Mouse (Mus musculus) gonadal fat pad, adult 2 months (tissue): ENCODE data around the gene Ggct. TPM values are rescaled to one million over a fixed set of nuclear protein-coding genes. Genes with fewer than 3 reads are reported as not detected.
A peak's percentile ranks its signal among the peaks of the same experiment; 100 is the strongest.

Experiments
- DNase-seq: peaks from one replicate; pipeline ENCODE4 v3.0.0-alpha.2; 2012; ENCODE audit warnings: low read depth
- polyA plus RNA-seq: library from polyadenylated mRNA; depleted of rRNA; stranded (reverse); fragments of >200 nt; gene quantifications from 2 replicates; pipeline ENCODE4 v1.2.3, GENCODE M21; 2012; rRNA removed

The Ggct gene
- 8.2 and 10.3 TPM in 2 replicates for polyA plus RNA-seq

DNA sequence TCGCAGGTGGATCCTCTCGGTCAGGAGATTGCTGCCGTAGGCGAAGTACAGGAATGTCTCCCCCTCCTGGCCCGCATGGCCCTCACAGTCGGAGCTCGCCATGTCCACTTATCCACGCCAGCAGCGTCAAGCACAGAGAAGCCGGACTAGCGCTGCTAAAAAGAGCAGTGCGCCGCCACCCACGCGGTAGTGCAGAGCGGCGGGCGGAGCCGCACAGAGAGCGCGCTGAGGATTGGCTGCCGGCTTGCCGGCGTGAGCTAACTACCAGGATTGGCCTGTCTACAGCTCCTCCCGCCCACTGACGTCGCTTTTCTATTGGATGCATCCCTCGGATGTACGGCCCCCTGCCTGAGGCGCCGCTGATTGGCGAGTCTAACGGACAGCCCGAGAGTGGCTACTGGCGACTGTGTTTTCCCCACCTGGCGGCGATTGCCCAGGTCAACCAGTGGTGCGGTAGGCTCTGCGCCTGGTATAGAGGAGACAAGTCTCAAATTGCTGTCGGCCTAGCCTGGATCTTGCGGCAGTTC is at the start of gene Ggct:
Ggct (minus strand) TSS at position 217 of the 527 bp plus-strand sequence.
- peak; percentile 83 for DNase-seq

DNA sequence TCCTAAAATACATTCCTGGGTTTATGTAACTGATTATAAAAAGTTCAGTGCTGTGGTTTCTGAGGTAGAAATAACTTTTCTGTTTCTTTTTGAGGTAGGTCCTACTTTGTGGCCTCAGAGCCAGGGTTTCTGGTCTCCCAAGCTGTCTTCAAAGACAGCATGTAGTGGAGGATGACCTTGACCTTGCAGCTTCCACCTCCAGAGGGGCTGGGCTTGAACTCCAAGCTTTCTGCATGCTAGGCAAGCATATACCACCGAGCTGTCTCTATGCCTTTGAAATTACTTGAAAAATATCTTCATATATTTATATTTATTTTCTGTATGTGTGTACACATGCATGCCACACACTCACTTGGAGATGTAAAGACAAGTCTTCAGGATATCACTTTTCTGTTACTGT is 47.3 kb upstream of the Ggct start:
- no peak for DNase-seq

DNA sequence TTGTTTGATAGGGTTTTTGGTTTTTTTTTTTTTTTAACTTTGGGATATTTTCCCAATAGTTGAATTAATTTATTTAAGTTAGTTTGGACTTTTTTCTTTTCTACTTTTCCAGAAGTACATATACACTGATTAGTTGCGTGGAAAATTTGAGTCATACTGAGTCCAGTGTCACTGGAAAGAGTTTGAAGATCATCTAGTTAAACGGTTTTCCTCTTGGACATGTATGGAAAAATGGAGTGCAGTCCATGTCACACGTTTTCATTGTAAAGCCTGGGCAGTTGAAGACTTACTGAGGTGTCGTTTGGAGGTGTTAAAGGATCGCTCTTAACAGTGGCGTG is 46.7 kb upstream of the Ggct start:
- DNase-seq: no peak

DNA sequence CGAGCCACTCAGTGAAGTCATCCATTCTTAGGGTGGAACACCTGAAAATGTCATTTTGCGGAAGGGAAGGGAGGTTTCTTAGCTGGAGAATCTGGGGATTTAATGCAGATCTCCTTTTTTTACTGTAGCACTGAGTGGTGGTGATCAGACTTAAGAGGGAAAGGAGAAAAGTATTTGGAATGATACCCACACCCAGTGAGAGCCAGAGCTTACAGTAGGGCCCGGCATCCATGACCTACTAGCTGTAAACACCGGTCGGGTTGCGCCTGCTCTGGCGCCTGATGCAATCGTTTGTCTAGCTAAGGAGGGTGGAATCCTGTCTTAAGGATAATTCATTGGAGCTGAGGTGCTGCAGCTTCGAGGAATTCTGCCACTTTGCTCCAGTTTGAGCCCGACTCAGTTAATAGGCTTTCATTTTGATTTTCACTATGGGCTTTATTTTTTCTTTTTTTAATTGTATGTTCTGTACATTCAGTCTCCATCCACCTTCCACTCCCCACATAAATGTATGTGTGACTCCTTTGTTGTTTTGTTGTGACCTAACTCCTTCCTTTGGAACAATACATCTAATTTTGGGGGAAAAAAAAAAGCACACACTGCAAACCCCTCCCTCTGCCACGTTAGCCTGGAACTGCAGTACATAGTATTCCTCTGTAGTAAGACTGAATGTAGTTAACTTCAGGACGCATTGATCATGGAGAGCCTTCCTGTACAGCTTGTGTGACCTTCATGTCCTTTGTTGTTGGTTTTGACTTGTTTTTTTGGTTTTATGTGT is 46.1 kb upstream of the Ggct start:
- no peak for DNase-seq

DNA sequence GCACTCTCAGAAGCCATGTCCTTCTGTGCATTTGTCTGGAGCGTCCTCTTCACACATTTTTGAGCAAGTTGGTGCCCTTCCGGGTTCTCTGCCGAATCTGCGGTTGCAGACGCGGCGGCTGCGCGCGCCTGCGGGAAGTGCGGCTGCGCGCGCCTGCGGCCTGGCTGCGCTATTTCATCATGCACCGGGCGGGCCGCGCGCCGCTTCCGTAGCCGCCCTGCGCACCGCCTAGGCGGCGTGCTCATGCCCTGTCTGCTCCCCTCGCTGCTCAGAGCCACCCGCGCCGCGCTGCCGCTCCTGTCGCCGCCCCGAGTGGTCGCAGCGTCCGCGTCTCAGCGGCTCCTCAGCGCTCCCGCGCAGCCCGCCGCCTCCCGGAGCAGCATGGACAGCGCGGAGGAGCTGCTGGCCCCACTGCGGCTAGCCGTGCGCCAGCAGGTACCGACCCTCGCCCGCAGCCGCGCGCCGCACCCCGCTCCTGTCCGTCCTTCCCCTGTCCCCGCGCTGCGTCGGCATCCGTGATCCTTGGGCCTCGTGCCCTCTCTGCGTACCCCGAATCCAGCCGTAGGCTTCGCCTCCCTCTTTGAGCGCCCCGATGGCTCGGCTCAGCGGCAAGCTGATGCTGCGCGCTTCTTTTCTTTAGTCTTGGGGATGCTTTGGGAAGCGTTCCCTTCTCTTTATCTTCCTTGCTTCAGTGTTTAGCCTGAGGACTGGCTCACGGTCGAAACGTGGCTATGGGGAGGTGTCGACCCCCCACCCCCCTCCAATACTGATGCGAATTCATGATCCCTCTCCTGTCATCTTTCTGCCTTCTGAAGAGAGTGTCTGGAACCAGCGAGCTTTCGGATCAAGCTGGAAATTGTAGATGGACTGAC is 45.3 kb upstream of the Ggct start, which contains the start of gene Gars:
Gars (plus strand) TSS at position 209 of the 872 bp plus-strand sequence.
- DNase-seq: no peak

DNA sequence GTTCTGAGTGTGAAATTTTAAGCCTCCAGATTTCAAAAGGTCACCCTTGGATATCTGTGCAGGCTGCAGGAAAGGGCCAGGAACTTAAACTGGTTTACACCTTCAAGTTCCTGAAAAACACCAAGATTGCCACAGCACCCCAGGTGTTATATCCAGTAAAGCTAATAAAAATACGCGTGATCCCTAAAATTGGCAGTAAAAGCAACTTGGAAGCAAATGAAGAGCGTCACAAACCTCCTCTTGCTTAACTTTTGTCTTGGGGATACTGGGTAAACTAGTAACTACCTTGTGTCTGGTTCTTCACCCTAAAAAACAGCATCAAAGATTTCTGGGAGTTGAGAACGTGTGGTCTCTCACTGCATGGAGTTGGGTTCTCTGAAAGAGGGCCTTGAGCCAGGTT is 44.0 kb upstream of the Ggct start:
- DNase-seq: peak; percentile 56

DNA sequence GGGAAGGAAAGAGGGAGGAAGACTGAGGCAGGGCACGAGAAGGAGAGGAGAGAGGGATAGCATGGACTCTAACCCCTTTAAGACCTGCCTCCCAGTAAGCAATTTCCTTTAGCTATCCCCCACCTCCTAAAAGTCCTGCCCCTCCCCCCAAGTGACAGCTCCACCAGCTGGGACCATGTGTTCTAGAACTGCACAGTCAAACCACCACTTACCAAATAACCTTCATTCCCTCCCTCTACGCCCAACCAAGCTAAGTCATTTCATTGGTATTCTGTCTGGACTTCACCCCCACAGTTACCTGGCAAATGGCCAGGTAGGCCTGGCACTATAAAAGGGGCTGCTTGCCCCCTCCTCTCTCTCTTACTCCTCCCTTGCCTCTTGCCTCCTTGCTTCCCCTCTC is 34.9 kb upstream of the Ggct start:
- no peak for DNase-seq

DNA sequence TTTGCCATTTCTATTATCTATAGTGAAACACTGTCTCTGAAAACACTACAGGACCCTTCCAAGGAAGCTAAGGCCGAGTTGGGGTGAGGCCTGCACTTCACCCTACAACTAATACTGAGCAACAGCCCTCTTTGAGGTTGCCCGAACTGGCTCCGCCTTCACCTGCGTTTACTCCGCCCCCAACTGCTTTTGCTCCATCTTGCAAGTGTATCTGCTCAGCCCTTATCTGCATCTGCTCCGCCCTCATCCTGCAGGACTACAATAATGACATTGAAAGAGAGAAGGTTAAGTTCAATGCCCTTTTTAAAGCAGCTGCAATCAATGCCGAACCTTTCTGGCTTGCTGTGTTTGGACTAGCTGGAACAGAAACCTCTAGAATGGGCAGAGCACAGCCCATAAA is 29.1 kb upstream of the Ggct start:
- DNase-seq: no peak

DNA sequence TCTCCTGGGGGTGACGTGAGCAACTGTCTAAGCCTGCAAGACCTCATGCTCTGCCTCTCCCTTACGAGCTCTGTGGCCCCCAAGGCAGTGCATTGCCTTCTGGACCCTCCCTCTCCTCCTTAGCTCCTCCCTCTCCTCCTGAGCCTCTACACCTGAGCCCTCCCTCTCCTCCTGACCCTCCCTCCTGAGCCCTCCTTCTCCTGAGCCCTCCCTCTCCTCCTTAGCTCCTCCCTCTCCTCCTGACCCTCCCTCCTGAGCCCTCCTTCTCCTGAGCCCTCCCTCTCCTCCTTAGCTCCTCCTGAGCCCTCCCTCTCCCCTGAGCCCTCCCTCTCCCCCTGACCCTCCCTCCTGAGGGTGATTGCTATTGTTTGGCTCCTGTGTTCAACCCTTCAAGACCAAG is 25.7 kb upstream of the Ggct start:
- no peak for DNase-seq

DNA sequence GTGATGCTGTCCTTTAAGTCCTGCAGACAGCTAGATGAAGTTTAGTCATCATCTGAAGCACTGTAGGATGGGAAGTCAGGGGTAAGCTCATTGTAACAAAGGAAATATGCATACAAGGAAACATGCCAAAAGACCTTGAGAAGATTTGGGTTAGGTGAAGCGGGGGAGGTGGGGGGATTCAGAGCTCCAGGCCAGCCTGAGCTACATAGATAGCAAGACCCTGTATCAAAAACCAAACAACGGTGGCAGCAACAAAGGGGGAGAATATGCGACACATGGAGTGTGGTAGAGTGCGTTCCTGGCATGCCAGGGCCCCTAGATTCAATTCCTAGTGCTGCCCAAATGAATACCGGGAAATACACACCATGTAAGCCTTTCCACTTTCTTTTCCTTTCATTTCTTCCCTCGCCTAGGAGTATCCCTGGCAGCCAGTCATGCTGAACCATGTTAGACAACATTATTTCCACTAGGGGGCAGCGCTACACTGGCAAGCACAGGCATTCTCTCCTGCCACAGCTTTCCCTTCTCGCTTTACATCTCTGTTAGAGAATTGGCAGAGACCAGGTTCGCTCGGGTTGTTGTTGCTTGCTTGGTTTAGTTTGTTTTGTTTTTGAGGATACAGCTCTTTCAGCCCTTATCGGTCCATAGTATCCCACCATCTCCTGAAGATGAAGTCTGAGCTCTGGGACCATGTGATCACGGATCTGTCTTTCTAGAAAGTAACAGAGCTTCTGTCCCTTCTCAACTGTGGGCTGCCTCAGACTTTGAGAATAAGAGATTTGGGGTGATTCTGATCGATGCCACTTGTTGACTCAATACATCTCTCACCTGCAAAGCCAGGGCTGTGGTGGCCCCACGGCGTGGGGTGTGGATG is 24.2 kb upstream of the Ggct start:
- no peak for DNase-seq

DNA sequence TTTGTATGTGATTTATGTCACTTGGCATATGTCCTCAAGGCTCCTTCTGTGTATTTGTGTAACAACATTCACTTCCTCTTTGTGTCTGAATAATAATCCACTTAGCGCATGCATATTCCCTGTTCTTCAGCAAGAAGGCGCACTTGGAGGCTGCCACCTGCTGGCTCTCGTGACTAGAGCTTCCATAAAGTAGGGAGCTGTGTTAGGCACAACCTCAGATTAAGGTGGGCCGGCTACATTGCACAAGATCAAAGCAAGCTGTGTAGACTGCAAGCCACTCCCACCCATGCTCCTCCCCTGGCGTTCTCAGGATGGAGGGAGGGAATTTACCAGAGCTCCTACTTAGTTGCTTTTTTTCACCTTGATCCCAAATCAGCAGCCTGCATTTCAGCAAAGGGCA is 23.5 kb upstream of the Ggct start:
- DNase-seq: no peak

DNA sequence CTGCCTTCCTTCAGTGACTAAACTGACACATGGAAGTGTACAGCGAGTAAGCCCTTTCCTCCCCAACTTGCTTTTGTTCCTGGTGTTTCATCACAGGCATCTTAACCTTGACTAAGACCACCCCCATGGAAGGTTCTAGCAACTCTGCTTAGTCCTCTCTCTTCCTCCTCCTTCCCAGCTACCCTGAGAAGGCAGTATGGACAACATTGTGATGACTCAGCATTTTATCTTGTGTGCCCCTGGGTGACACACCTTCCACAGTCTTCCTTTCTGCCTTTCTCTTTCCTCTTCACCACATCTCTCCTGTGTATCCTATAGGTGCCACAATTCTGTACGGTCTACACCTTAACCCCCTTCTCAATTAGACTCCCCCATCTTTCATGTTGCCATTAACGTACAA is 21.4 kb upstream of the Ggct start:
- DNase-seq: no peak

DNA sequence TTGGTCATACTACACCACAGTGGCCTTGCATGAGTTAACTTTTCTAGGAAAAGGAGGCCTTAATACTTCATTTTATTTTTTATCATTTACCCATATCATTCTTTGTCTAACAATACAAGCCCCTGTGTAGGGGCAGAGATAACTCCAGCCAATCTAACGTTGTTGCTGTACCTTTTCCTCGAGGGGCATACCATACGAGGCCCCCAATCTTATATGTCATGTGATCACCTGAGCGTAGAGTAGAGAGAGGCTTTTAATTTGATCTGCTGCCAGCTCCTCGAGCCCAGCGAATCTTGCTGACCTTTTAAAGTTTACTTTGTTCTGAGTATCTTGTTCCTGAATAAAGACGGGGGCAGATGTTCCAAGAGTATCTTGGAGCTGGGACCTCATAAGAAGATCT is 19.8 kb upstream of the Ggct start:
- DNase-seq: no peak

DNA sequence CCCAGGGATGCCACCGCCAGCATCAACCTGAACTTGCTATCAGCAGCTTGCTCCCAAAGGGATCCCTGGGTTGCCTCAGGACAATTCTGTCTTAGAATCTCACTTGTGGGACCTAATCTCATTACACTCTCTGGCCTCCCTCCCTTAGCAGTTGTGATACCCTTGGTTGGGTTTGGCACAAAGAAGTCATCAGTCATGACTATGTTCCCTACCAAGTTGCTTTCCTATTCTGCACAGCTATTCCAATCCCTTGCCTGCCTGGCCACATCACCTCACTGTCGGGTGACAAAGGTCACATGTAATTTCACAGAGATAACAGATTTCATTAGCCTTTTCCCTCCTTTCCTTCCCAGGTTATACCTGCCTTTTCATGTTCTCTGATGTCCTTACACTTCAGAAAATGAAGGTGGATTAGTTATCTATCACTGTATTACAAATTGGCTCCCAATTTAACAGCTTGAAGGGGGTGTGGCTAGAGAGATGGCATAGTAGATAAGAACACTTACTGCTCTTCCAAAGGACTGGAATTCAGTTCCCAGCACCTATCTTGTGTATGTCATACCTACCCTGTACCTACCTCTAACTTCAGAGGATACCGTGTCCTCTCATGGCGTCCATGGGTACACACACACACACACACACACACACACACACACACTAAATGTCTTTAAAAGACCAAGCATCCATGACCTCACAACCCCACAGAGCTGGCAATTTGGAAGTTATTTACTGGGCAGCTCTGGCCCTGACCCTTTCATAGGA is 17.8 kb upstream of the Ggct start:
- DNase-seq: no peak

DNA sequence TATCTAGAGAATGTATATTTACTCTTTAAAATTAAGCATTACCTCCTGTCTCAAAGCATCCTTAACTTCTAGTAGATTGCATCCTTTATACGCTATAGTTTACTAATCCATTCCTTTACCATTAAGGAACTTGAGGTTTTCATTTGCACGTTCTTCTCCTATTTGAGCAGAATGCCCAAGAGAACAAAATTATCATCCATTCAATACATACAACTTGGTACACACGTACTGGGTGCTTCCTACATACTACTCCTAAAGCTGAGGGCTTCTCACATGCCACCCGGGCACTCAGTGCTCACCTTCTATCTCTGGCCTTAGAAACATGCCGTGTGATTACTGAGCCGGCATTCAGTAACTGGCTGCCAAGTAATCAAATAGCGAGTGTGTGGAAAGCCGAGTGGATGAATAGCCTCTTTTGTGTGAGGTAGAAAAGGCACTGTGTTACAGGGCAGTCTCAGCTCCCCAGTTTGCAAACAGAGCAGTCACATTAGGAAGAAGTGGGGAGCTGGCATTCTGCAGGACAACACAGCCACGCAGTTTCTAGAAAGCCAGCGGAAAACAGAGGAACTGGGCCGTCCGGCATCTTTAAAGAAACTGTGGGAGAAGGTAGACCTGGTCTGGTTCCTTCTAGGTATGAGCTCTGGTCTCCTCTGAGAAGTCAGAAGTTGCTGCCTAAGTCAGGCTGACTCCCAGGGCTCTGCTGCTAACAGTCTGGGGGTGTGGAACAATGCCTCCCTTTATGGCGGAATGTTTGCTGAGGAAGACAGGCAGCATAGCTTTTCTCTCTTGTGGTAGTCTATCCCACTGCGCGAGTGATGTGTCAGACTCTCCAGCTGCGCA is 16.9 kb upstream of the Ggct start:
- DNase-seq: no peak

DNA sequence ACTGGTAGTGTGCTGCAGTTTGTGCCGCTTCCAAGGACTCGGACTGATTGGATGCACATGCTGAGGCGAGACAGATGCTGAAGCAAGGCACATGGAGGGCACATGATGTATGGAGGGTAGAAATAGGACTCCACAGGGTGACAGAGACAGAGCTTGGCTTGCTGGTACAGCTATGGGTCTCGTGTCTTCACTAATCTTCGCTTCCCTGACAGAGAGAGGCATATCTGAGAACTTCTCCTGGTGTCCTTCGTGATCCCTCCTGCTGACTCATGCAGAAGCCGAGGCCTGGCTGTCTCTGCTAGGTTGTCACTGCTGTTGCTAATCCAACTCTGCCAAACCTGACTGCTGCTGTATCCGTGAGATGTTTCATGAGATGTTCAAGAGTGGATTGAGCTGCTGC is 15.7 kb upstream of the Ggct start:
- DNase-seq: no peak

DNA sequence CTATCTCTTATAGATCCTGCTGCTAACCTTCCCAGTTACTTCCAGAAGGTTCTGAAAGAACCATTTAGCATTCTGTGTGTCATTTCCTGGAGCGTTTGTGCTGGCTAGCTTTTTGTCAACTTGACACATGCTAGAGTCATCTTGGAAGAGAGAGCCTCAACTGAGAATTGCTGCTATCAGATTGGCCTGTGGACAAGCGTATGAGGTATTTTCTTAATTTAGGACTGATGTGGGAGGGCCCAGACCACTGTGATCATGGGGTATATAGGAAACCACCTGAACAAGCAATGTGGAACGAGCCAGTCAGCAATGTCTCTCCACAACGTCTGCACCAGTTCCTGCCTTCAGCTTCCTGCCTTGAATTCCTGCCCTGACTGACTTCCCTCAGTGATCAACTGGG is 10.8 kb upstream of the Ggct start:
- DNase-seq: no peak

DNA sequence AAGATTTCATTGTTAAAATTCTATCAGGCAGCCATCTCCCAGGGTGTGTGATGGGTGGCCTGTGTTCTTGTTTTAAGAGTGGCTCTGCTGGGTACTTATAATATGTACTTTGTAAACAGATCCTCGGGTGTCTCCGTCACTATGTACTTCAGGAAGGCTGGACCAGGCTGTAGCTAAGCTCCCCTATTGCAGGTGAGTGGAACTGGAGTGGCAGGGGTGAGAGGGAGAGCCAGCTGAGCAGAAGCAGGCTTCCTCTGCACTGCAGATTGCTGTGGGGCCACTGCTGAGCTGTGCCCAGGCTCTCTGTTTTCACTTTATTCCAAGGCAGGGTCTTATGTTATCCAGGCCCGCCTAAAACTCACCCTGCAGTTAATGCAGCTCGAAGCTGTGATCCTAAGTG is 9.7 kb upstream of the Ggct start:
- no peak for DNase-seq

DNA sequence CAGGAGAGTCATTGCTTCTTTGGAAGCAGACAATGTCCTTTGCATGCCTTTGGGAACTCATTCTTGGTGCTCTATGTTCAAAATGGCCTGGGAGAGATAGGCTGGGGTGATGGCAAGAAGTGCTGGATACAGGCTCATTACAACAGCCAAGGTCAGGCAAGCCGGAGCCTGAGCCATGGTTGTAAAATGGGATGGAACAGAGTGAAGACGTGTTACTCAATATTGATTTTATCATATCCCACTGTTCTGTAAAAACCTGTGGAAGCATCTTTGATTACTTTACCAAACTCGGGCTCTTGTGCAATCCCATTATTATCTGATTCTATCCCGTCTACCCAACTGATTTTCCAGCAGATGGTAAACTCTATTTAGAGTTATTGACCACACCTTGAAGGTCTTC is 8.6 kb upstream of the Ggct start:
- peak; percentile 66 for DNase-seq

DNA sequence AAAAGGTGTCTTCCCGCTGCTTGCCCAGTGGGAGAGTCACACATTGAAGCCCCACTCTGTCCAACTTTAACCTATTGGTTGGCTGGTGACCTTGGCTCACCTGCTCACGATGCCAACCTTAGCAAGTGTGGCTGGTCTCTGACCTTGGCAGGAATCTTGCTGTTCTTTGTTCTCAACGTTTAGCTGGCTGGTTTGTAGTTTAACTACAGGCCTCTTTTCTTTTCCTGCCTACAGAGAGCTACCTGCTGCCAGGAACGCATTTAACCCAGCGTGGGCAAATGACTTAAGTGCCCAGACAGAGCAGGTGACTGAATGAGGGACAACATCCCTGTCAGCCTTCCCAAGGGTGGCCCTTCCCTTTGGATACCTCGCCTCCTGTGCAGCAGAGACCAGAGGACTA is 5.0 kb upstream of the Ggct start:
- no peak for DNase-seq
